Mouse (Mus musculus) layer of hippocampus, adult 9-10 months (tissue): ENCODE measurements around the gene Slco2a1.
"Not testable (repeated sequence)": the region's sequence is repeated elsewhere in the genome, so short reads cannot be mapped to it uniquely, and the experiment has no call there.

Source experiments
- DNase-seq: peaks from one replicate; pipeline ENCODE4 v3.0.0; 2022; ENCODE audit warnings: low spot score

Slco2a1 gene

GRCm38 (mm10) chr9:103083405-103083804 lies 94.9 kb downstream of the Slco2a1 start:
- no peak for DNase-seq

DNA sequence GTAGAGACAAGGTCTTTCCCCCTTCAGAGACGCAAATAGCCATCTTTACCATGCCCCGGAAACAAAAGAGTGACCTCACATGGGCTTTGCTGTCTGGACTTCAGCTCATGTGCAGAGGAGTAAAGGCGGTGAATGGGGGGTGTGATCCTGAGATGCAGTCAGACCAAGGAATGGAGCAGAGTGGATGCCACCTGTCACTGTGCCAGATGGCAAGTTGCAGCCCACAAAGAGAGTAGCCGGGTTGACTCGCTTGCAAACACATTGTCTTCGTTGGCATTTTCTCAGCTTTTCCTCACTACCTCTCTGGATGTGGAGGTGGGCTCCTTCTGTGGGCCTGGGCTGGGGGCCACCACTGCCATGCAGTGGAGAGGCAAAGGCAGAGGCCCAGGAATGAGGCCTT lies 98.2 kb downstream of the Slco2a1 start:
- no peak for DNase-seq

- no peak for DNase-seq
These were observed 98.8 kb downstream of the Slco2a1 start for GRCm38 (mm10) chr9:103087301-103087700.

GRCm38 (mm10) chr9:103088661-103089060 lies 100.1 kb downstream of the Slco2a1 start:
- DNase-seq: no peak

DNA sequence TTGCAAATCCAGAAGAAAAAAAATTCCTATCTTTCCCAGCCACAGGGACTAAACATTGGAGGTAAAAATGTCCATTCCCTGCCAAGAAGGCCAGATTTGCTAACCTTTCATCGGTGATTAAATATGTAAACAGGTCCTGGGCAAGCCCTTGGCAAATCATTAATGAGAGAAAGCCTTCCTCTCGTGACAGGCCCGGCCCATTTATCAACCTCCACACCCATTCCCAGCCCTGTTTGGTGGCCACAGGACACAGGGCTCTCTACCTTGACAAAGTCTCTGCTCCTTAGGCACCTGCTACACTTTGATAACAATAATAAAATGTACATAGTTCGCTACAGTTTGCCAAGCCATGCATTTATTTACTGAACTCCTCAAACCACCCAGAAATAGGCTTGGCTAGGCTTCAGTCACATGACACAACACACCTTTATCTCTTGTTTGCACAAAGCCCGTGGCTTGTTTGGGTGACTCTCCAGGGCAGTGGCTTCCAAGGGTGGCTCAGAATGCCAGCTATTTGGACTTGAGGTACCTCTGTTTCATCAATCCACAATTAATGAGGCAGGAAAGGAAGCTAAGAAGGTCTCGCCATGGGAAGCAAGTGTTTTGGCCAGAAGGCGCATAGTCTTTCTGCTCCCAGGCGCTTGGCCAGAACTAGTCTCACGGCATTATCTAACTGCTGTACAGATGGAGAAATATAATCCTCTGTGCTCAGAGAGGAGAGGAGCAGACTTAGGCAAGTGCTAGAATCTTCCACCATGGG lies 101.8 kb downstream of the Slco2a1 start:
- no peak for DNase-seq

DNA sequence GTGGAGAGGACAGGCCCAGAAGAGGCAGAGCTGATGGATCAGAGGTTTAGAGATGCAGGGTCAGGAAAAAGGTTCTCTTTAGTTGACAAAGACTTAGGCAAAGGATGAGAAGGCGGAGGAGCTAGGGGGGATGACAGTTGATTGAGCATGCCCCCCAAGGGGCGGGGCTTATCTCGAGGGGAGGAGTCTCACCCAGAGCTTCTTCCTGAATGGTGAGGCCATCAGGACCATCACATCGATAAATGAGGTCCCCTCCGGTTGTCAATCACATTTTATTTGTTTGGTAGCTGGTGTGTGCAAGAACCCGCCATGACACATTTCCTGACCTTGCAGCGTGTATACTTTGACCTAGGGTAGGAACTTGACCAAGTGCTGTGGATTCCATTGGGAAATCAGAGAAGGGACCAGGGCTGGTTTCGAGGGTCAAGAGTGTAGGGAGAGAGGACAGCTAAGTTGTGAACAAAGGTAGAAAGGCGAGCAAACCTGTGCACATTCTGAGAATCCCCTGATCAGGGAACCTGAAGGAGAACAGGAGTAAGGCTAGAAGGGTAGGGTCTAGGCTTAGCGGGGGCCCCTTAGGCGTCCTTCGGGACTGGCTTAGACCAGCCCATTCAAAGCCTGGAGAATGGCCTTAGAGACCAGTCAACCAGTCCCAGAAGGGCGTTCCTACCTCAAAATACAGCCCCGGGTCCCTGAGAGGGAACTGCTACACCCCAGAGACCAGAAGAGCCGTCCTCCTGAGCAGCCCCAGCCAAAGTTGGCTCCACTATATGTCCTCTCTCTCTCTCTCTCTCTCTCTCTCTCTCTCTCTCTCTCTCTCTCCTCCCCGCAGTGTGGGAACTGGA lies 102.7 kb downstream of the Slco2a1 start:
- DNase-seq: no peak

DNA sequence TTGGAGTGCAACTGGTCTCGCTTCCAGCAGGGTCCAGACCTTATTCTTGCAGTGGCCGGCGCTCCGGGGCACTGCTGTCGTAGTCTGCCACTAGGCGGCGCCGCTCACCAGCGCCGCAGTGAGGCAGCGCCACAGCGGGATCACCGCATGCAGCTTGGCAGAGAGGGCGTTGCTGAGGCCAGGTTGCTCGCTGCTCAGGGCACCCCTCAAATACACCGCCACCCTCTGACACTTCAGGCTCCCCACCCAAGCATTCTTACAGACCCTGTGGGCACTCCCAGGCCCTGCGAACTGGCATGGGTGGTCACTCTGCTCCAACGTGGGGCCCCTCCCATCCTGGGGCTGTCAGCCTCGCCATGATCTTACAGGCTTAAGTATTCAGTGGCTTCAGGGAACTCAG lies 103.7 kb downstream of the Slco2a1 start:
- no peak for DNase-seq

- no peak for DNase-seq
These were observed 105.2 kb downstream of the Slco2a1 start for GRCm38 (mm10) chr9:103093681-103094080.

GRCm38 (mm10) chr9:103108341-103108798 lies 119.9 kb downstream of the Slco2a1 start:
- not testable (repeated sequence) for DNase-seq

DNA sequence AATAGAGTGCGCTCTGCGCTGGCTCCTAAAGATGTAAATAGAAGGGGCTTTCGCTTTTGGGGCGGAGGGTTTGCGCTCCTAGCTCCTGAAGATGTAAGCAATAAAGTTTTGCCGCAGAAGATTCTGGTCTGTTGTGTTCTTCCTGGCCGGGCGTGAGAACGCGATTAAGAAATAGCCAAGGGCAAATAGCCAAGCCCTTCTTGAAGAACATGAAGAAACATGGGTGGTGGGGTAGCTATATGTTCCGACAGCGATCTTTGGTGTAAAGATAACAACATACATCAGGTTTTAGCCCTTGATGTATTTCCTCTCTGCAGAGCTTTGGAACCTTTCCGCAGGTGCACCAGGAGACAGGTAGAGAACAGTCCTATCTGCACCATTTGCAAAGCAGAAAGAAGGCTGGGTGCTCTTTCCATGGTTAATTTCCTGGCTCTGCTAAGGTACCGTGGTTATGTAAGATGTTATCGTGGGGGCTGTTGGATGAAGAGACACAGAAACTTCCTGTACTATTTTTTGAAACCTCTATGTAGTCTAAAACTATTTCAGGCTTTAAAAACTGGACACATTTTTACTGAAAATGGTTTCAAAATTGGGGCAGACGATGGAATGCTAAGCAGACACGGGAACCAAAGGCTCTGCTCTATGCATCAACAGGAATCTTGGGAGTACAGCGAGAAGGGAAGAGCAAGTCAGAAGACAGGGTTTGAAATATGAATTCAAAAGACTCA lies 120.6 kb downstream of the Slco2a1 start:
- DNase-seq: no peak

GRCm38 (mm10) chr9:103109911-103110310 lies 121.4 kb downstream of the Slco2a1 start:
- no peak for DNase-seq

- no peak for DNase-seq
These were observed 122.4 kb downstream of the Slco2a1 start for GRCm38 (mm10) chr9:103110727-103111501.

DNA sequence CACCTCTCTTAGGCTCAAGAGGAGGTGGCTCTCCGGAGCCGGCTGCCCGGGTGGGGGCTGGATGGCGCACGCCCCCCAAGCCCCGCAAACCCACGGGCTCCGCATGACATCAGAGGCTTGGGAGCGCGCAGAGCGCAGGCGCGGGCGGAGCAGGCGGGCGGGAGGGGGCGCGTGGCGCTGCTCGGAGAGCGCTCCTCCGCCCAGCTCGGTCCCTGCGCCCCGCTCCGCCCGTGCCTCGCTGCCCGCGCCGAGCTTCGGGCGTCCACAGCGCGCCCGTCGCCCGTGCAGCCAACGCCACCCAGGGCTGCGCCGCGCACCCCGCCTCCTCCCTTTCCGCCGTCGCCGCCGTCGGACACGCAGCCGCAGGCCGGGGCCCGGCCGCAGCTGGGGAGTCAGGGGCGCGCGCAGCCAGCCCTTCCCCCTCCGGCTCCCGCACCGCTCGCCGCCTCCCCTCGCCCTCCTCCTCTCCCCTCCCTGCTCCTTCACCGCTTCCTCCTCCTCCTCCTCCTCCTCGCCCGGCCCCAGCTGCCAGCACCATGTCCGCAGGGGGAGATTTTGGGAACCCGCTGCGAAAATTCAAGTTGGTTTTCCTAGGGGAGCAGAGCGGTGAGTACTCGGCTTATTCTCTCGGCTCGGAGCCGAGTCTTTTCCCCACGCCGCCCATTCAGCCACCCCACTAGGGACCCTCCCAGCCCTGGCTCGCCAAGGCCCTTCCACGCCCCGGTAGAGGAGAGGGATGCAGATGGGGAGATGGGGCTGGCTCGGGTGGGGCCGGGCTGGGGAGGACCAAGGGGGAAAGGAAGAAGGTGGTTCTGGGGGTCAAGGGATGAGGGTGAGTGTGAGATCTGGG lies 123.3 kb downstream of the Slco2a1 start, which contains the start of gene Rab6b:
Gene Rab6b, plus strand, starts transcription at position 167 of the 850 bp plus-strand sequence.
- DNase-seq: no peak

DNA sequence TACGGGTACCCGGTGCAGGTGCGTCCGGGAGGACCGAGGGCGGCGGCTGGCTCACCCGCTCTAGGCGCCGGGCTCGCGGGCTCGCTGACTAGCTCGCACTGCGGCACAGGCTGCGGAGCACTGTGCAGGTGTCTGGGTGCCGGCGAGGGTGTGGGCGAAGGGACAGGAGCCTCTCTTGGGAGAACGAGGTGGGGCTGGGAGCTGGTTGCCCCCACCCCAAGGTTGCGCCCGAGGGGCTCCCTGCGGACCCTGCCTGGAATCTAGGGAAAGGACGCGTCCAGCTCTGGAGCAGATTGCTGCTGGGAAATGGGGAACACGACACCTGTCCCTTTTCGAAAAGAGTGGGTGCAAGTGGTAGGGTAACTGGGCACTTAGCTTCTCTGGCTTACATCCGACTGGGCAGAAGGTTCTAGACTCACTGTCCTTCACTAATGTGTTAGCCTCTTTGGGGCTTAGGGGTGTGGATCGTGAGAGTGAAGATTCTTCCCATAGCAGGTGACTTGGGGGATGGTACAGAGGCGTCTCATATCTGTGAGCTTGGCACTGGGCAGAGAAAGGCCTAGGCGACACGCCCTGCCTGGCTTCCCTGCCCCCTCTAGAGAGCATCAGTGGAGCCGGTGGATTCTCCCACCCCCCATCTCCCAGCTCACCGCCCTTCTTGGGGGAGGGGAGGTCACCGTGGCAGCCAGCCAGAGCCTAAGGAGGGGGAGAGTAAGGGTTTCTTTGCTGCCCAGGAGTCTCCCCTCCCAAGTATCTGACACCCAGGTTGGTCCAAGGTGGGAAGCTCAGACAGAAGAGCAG lies 124.2 kb downstream of the Slco2a1 start:
- DNase-seq: no peak

DNA sequence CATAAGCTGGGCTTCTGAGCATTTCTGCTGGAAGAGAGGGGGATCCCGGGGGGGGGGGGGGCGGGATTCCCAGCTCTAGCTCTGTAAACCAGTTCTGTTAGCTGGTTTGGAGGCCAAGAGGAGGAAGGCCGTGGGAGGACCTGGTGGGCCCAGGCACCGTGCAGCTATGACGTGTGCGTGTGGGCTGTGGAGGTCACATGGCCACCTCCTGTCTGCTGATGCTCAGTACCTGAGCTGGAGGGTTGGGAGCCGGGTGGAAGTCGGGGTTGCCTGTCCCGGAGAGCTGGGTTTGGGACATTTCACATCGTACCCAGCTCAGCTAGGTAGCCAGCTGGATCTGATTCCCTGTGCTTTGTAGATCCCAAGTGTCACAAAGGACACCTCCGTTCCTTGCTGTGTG lies 124.8 kb downstream of the Slco2a1 start:
- no peak for DNase-seq

- DNase-seq: no peak
These were observed 125.8 kb downstream of the Slco2a1 start for GRCm38 (mm10) chr9:103114326-103114725.

DNA sequence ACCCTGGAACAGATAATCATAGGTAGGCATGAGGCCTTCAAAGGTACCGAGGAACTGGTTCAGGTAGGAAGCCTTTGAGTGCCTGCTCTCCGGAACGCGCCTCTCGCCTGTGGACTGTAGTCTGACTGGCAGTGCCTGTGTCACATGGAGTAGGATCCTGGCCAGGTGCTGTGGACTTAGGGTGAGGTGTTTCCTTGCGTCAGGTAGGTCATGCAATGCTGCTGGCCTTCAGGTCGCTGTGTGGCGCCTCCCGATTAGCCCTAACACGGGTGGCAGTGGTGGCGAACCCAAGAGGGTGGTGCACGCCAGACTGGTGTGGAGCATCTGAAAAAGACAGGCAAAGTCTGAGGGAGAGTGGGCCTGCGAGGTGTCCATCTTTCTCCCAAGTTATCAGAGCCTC lies 126.4 kb downstream of the Slco2a1 start:
- no peak for DNase-seq

GRCm38 (mm10) chr9:103116941-103117340 lies 128.4 kb downstream of the Slco2a1 start:
- no peak for DNase-seq

GRCm38 (mm10) chr9:103117495-103117894 lies 129.0 kb downstream of the Slco2a1 start:
- DNase-seq: no peak

GRCm38 (mm10) chr9:103117951-103118350 lies 129.4 kb downstream of the Slco2a1 start:
- DNase-seq: no peak
